Comparison of ENCODE assay signal across 15 mouse cellular contexts in the genomic region with DNA sequence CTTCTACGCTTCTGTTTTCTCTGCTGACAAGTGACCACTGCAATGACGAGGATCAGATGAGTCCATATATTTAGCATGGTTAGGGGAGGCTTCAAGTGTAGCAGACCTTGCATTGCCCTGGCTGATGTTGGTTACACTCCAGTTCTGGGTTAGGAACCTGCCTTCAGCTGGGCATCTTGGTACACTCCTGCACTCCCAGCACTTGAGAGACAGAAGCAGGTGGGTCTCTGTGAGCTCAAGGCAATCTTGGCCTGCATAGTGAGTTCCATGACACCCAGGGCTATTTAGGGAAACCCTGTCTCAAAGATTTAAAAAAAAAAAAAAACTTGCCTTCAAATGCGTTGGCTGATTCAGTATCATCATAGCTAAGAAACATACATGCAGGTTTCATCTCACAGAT.
DNase-seq lines count a peak whose midpoint lies in the region.
"Had no signal": no experiment of that assay in that cellular context is flagged by ENCODE, and none has a peak within 500 bp of the region (broad histone marks: within the 10 kb centered on the region; RNA-seq: fewer than 3 reads in every experiment).

No protein-coding gene starts in this region.

- intact Hi-C loops in gastrocnemius, postnatal 14 days (cut with DNase I; ENCODE audit: low total_unique reads), result no loop called here
- intact Hi-C loops in gastrocnemius, postnatal 36 days (cut with DNase I), result no loop called here

- peak; percentile 68 for DNase-seq in gastrocnemius, adult 18-20 months (ENCODE audit: low spot score)
- DNase-seq in gastrocnemius, postnatal 14 days, result no peak
- peak; percentile 25 for DNase-seq in gastrocnemius, postnatal 25 days
- DNase-seq in gastrocnemius, postnatal 36 days, result no peak
- no peak for DNase-seq in adrenal gland, adult 8-10 months
- DNase-seq: adrenal gland, postnatal 10 days; adrenal gland, postnatal 25 days; B cell, adult 2 months; cerebellum, adult 11 months; cerebellum, adult 18-20 months; cerebellum, adult 8-10 months; cerebellum, adult 9-11 months; cerebellum, postnatal 14 days; cerebellum, postnatal 36 days; embryo, embryonic 11 days had no signal

Comparison
In these comparisons a context has a peak if more than half of its experiments do, and no peak if none do; other contexts are left out.
1. DNase-seq: peak in gastrocnemius, adult 18-20 months (single experiment) and gastrocnemius, postnatal 25 days (single experiment); none in gastrocnemius, postnatal 14 days (single experiment), gastrocnemius, postnatal 36 days (0 of 2) and adrenal gland, adult 8-10 months (single experiment).